Mouse (Mus musculus): ENCODE data around the gene Sfi1.

- TF ChIP-seq CTCF (IDR thresholded peaks at IDR 0.05; ENCODE audit: low read depth, low read length) = no peak
- TF ChIP-seq TAL1 (conservative IDR thresholded peaks at IDR 0.05; ENCODE audit: low read depth, low read length) = no peak
- TF ChIP-seq GATA1 (IDR thresholded peaks at IDR 0.05; ENCODE audit: borderline replicate concordance, low read length) = no peak
- no peak for TF ChIP-seq POLR2AphosphoS5 (IDR thresholded peaks at IDR 0.05; ENCODE audit: insufficient replicate concordance, low read depth, low read length)
- TF ChIP-seq GATA2 (IDR thresholded peaks at IDR 0.05; ENCODE audit: borderline replicate concordance, low read depth, low read length) = no peak
These were observed 42.0 kb upstream of the Sfi1 start for GRCm38 (mm10) chr11:3235277-3235676.

All from G1E (cell line).